Mouse (Mus musculus) testis, postnatal 10 days (tissue): ENCODE measurements at regions not wholly inside any gene's neighbourhood (a gene's known extent, or its start where the extent isn't known, plus 50 kb on each side); places are given as distances from the start of the nearest gene placed in this dataset.

Experiments used
- DNase-seq: peaks from one replicate; pipeline ENCODE4 v3.0.0; 2021; ENCODE audit warnings: low spot score

GRCm38 (mm10) chr11:114212136-114212535, 145.3 kb upstream of the Sdk2 start:
- no peak for DNase-seq

- DNase-seq, result peak; percentile 76
Observed at GRCm38 (mm10) chr11:114205192-114205591, 138.3 kb upstream of the Sdk2 start.

GRCm38 (mm10) chr11:114203416-114203815, 136.6 kb upstream of the Sdk2 start:
- no peak for DNase-seq

DNA sequence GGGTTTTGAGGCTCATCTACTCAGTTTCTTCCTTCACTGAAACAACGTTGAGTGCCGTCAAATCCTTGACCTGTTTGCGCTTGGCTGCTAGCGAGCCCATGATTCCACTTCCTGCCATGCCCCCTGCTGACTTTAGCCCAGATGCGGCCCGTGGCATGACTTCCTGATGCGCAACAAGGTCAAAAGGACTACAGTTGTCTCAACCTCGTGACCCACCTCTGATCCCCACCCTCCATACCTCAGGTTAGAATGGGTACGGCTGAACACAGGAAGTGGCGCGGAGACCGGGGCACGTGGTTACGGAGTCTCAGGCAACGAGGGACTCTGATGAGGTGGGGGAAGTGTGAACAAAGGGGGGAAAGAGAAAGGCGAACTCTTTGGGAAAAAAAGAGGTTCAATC, 135.6 kb upstream of the Sdk2 start:
- no peak for DNase-seq

DNA sequence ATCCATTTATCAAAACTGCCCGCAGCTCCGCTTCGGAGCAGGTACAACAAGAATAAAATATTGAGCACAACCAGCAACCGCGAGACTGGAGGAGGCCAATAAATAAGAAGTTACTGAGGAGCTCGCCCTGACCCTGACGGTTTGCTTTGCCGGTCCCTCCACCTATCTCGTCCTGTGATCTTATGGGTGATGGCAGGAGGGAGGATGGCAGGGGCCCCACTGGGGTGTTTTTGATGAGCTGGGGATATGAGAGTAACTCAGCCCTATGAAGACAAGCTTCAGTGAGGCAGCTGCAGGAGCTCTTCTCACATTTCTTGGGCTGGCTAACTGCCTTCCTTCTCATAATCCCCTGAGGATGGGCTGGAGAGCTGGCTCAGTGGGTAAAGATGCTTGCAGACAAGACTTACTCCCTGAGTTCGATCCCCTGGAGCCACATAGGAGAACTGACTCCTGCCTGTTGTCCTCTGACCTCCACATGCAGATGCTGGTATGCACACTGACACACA, 132.3 kb upstream of the Sdk2 start:
- DNase-seq, result no peak

DNA sequence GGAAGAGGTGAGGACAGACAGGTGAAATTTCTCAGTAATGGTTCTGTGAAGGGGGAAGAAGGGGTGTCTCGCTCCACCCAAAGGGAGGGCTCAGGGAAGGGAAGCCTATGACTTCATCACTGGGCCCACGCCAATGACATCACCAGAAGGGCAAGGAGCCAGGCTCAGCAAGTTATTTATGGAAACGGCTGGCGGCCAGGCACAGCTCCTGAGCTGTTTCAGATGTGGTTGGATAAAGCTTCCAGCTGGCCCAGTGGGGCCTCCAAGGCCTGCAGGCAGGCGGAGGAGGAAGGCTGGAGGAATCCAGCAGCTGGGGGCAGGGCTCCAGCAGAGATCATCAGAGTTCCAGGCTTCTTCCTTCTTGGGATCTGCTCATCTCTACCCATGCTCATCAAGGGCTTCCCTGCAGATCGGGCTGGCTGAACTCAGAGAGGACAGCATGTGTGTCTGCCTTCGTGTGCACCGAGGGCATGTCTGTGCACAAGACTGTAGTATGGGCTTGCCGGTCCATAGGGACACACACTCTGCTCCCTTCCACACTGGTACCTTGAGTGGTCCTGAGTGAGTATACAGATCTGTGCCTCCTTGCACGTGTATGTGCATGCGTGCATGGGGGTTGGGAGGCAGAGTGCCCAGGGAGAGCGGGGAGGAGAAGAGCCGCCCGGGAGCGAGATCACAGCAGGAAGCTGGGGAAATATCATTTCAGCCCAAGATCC, 131.6 kb upstream of the Sdk2 start:
- DNase-seq, result peak; percentile 95

- DNase-seq, result no peak
Observed at GRCm38 (mm10) chr11:114195291-114195690, 128.4 kb upstream of the Sdk2 start.

- no peak for DNase-seq
Observed at GRCm38 (mm10) chr11:114194055-114194706, 127.3 kb upstream of the Sdk2 start.

GRCm38 (mm10) chr11:114193018-114193417, 126.2 kb upstream of the Sdk2 start:
- DNase-seq, result no peak

GRCm38 (mm10) chr11:114191661-114192060, 124.8 kb upstream of the Sdk2 start:
- no peak for DNase-seq

DNA sequence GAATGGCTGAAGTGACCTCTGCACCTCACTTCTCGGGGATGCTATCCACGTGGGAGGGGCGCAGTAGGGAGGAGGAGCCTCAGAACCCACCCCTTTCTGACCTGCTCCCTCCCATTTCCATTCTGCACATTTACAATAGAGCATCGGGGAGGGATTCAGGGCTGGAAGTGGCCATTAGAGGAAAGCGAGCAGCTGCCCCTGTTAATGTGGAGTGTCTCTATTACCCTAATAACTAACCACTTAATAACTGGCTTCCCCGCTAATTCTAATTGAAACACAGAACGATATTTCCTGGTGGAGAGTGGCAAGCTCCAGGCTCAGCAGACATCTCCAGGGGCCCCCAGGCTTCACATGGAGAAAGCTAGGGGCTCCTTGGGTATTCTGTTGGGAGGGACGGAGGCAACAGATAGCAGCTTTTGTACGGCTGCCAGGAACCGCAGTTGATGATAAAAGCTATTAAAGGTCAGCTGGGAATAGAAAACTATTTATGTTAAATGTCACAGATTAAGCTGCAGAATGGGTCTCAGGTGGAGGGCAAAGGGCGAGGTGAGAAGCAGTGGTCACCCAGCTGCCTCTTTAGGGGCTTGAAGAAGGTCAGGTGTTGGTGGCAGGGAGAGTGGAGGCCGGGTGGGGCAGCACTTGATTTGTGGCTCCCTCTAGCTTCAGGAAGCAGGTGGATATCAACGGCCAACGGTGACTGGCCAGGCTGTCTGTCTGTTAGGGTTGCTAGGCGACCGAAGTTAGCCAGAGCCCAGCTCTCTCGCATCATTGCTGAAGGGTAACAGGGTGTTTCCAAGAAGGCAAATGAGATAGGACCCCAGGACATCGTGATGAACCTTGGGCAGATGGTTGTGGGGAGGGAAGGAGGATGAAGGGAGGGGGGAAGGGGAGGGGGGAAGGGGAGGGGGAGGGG, 118.4 kb upstream of the Sdk2 start:
- DNase-seq, result peak; percentile 77

DNA sequence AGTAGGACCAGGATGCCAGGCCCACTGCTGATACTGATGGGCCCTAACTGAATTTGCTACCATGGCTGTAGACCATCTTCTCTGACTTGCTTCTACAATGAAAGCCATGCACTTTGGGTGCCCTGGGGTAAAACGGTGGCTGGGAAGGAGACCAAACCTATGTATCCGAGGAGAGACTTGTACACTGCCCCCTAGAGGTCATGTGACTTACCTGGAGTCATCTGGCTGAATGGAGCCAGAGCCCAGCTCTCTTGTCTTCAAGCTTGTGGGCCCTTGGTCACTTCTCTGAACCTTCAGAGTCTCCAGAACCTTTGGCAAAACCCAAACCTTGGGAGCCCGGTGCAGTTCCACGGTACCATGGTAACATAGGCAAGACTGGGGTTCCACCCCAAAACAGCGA, 117.6 kb upstream of the Sdk2 start:
- no peak for DNase-seq

DNA sequence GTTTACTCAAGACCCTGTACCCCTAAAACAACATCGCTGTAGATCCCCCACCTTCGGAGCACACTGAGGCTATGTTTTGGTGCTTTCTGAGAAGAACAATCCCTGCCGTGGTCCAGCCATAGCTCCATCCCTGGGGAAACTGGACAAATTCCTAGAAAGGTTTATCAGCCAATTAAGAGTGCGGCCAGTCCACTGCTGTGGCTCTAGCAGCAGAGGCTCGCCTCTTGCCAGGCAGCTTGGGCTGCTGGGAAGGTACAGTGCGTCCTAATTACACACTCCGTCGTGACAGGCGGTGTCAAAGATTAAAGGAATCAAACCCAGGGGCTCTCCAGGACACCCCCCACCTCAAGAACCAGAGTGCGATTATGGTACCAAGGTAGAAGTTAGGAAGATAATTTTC, 116.4 kb upstream of the Sdk2 start:
- no peak for DNase-seq

GRCm38 (mm10) chr11:114178746-114179472, 112.1 kb upstream of the Sdk2 start:
- no peak for DNase-seq

- no peak for DNase-seq
Observed at GRCm38 (mm10) chr11:114177789-114178188, 110.9 kb upstream of the Sdk2 start.

GRCm38 (mm10) chr11:114177281-114177680, 110.4 kb upstream of the Sdk2 start:
- DNase-seq, result no peak

DNA sequence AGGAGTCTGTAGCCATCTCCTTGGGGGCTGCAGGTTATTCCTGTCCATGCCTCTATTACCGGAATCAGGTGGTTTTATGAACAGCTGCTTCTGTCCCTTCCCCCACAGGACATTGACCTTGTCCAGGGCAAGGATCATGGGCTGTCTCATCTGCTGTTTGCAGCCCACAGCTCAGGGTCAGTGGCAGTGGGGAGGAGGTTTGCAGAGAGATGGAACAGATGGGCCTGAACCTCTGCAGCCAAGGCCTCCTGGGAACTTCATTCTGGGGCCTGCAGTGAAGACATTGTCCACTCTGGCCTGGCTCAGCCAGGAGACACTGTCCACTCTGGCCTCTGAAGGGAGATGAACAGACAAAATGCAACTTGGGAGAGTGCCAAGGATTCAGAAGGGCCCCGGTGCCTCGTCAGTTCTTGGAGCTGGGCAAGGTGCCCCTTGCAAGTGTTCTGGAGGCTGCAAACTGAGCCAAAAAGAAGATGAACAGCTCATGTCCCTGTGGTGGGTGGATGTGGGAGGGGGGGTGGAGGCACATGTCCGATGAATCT, 109.9 kb upstream of the Sdk2 start:
- DNase-seq, result no peak

- no peak for DNase-seq
Observed at GRCm38 (mm10) chr11:114175437-114176131, 108.7 kb upstream of the Sdk2 start.

- DNase-seq, result no peak
Observed at GRCm38 (mm10) chr11:114174871-114175270, 108.0 kb upstream of the Sdk2 start.

DNA sequence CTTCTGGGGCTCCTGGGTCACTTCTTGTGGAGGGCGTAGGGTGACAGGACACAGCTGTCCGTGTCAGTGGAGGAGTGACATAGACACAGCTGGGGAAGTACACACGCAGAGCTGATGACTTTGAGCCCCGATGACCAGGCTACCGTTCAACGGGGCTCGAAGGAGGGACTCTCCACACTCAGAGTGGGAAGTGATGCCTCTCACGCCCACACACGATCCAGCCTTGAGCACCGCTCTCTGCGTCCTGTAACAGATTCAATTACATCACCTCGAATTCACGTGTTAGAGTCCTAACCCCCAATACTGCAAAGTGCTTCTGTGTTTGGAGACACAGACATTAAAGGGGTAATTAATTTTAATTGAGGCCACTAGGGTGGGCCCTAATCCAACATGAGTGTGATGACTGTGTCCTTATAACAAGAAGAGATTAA, 101.4 kb upstream of the Sdk2 start:
- no peak for DNase-seq
